Mouse (Mus musculus) kidney, adult 18-20 months (tissue): ENCODE results near the gene Hbq1a.
"Not testable (repeated sequence)": the region's sequence is repeated elsewhere in the genome, so short reads cannot be mapped to it uniquely, and the experiment has no call there.

Experiments used
- DNase-seq: peaks from one replicate; pipeline ENCODE4 v3.0.0; 2021

Hbq1a gene

DNA sequence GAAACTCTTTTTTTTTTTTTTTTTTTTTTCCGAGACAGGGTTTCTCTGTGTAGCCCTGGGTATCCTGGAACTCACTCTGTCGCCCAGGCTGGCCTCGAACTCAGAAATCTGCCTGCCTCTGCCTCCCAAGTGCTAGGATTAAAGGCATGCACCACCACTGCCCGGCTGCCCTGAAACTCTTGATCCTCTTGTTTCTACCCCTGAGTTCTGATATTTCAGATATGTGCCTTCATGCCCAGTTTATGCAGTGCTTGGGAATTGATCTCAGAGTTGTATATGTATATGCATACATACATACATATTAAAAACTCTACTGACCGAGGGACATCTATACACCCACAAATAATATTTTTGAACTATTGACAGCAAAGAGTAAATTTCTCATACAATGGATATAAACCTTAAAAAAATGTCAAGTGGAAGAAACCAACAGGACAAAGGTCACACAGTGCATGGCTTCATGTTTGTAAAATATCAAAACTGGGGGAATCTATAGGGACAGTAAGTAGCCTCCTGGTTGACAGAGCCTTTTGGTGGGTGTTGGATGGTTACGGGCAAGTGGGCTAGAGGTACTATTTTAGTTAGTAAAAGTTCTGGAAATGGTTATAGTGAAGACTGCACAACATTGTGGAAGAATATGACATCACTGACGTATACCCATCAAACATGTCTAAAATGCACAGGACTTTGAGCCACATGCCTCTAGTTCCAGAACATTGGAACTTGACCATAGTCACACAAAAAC is 14.7 kb upstream of the Hbq1a start:
- no peak for DNase-seq

DNA sequence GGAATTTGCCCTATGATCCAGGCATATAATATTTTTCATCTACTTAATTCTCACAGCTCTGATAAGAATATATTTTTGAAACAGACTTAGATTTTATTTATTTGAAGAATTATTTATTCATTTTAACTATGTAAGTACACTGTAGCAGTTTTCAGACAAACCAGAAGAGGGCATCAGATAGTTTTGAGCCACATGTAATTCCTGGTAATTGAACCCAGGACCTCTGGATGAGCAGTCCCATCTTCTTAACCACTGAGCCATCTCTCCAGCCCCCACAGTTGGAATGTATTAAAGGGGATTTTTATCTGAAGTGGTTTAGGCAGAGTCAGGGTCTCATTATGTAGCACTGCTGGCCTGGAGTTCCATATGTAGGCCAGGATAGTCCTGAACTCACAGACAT is 14.0 kb upstream of the Hbq1a start:
- not testable (repeated sequence) for DNase-seq

DNA sequence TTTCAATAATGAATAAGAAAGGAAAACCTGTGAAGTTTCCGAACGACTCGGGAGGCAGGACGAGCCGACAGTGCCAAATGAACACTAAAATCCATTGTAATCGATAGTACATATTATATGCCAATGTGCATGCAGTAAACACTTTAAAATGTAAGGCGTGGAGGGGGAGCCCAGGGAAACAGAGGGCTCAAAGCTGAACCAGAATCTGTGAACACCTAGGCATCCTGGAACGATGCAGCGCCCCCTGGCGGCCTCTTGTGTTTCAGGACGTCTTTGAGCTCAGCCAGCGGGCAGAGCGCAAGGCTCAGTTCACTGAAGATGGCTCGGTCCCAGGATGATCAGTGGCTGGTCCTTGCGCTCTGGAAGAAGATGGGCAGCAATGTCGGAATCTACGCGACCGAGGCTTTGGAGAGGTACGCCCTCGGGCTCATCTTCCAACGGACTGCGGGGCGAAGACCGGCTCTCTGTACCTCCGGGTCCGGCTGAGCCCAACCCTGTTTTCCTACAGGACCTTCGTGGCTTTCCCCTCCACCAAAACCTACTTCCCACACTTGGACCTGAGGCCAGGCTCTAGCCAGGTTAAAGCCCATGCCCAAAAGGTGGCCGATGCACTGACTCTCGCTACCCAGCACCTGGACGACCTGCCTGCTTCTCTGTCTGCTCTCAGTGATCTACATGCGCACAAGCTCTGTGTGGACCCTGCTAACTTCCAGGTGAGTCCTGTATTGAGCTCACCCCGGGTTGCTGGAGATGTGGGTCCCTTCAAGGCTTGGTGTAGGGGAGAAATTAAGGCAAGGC is 13.0 kb upstream of the Hbq1a start, which contains the start of gene Hbq1b:
TSS of gene Hbq1b (plus strand) at position 271 of the 798 bp plus-strand sequence.
- peak; percentile 87 for DNase-seq

DNA sequence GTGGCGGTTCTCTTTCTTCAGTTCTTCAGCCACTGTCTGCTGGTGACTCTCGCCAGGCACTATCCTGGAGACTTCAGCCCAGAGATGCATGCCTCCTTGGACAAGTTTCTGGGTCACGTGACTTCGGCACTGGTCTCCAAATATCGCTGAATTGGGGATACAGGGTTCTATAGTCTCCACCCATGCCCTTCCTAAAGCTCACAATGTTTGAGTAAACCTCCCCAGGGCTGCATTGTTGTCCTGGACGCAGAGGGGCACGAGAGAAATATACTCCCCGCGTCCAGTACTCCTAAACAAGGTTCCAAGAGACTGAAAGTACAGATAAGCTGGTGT is 12.4 kb upstream of the Hbq1a start:
- DNase-seq = no peak

DNA sequence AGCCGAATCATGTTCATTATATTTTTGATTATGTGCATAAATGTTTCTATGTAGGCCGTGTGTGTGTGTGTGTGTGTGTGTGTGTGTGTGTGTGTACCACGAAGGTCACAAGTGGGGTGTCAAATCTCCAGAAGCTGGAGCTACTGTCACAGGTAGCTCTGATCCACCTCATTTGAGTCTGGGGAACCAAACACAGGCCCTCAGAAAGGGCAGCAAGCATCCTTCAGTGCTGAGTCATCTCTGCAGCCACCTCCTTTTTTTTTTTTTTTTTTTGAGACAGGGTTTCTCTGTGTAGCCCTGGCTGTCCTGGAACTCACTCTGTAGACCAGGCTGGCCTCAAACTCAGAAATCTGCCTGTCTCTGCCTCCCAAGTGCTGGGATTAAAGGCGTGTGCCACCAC is 7.0 kb upstream of the Hbq1a start:
- not testable (repeated sequence) for DNase-seq

DNA sequence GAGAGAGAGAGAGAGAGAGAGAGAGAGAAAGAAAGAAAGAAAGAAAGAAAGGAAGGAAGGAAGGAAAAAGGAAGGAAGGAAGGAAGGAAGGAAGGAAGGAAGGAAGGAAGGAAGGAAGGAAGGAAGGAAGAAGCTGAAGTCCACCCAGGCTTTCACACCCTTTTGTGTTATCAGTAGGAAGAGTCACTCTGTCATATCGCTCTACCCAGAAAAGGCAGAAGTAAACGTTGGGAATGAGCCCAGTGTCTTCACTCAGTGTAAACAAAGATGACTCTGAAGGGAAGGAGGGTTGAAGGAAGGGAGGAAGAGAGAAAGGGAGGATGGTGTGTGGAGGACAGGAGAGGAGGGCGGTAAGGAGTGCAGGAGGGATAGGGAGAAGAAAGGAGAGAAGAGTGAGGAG is 6.4 kb upstream of the Hbq1a start:
- DNase-seq = not testable (repeated sequence)

DNA sequence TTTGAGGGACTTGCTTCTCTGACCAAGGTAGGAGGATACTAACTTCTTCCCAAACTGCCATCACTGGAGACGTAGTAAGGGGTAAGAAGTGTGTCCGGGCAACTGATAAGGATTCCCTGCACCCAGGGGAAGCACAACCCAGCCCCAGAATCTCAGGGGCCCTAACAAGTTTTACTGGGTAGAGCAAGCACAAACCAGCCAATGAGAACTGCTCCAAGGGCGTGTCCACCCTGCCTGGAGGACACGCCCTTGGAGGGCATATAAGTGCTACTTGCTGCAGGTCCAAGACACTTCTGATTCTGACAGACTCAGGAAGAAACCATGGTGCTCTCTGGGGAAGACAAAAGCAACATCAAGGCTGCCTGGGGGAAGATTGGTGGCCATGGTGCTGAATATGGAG is 3.7 kb upstream of the Hbq1a start, which contains the start of gene Hba-a2:
TSS of gene Hba-a2 (plus strand) at position 287 of the 400 bp plus-strand sequence.
- not testable (repeated sequence) for DNase-seq

DNA sequence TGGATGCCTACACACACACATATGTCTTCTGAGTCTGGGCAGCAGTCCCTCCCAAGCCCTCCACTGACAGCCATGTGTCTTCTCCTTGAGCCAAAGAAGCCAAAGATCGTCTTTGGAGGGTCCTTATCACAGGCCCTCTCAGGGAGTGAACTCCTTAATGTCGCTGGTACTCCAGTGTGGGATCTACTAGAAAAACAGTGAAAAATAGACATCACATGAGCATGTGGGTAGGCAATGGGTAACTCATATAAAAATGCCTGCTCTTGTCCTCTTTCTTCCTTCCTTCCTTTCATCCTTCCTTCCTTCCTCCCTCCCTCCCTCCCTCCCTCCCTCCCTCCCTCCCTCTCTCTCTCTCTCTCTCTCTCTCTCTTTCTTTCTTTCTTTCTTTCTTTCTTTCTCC is 2.5 kb upstream of the Hbq1a start:
- DNase-seq = not testable (repeated sequence)

DNA sequence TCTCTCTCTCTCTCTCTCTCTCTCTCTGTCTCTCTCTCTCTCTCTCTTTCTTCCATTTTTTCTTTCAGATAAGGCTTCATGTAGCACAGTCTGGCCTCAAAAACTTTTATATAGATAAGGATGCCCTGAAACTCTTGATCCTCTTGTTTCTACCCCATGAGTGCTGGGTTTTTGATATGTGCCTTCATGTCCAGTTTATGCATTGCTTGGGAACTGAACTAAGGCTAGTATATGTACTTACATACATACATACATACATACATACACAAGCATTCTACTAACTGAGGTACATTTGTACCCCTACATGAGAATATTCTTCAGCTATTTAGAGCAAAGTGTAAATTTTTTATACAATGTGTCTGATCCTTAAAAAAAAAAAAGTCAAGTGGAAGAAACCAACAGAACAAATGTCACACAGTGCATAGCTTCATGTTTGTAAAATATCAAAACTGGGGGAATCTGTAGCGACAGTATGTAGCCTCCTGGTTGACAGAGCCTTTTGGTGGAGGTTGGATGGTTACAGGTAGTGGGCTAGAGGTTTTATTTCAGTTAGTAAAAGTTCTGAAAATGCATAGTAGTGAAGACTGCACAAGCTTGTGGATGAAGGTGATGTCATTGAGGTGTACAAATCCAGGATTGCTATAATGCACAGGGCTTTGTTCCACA is 1.9 kb upstream of the Hbq1a start:
- no peak for DNase-seq

DNA sequence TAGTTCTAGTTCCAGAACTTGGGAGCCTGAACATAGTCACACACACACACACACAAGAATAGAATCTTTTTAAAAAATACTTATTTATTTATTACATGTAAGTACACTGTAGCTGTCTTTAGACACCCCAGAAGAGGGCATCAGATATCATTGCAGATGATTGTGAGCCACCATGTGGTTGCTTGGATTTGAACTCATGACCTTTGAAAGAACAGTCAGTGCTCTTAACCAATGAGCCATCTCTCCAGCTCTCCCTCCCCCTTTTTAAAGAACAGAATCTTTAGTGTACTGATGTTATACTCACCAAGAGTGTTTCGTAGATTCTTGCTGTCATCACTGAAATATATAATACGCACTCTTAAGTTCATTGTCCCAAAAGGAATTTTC is 1.3 kb upstream of the Hbq1a start:
- no peak for DNase-seq

DNA sequence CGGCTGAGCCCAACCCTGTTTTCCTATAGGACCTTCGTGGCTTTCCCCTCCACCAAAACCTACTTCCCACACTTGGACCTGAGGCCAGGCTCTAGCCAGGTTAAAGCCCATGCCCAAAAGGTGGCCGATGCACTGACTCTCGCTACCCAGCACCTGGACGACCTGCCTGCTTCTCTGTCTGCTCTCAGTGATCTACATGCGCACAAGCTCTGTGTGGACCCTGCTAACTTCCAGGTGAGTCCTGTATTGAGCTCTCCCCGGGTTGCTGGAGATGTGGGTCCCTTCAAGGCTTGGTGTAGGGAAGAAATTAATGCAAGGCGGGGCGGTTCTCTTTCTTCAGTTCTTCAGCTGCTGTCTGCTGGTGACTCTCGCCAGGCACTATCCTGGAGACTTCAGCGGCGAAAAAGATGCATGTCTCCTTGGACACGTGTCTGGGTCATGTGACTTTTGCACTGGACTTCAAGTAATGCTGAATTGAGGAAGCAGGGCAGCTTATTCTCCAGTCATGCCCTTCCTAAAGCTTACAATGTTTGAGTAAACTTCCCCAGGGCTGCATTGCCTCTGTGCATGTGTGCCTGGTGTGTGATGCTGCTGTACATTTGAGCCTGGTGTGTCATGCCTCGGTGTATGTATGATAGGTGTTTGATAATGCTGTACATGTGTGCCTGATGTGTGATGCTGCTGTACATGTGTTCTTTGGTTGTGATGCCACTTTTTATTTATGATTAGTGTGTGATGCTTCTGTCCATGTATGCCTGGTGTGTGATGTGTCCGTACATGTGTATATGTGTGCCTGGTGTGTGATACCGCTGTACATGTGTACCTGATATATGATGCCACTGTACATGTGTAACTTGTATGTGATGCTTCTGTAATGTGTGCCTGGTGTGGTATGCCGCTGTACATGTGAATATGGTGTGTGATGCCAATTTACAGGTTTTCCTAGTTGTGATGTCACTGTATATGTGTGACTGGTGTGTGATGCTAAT is 704 bp downstream of the Hbq1a start:
- DNase-seq = no peak

DNA sequence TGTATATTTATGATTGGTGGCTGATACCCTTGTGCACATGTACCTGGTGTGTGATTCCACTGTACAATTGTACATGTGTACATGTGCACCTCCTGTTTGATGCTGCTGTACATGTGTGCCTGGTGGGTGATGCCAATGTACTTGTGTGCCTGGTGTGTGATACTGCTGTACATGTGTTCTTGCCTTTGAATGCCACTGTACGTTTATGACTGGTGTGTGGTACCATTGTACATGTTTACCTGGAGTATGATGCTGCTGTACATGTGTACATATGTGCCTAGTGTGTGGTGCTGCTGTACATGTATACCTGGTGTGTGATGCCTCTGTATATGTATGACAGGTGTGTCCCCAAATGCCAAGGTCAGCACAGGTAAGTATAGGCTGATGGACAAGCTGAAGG is 1.6 kb downstream of the Hbq1a start:
- DNase-seq = no peak

DNA sequence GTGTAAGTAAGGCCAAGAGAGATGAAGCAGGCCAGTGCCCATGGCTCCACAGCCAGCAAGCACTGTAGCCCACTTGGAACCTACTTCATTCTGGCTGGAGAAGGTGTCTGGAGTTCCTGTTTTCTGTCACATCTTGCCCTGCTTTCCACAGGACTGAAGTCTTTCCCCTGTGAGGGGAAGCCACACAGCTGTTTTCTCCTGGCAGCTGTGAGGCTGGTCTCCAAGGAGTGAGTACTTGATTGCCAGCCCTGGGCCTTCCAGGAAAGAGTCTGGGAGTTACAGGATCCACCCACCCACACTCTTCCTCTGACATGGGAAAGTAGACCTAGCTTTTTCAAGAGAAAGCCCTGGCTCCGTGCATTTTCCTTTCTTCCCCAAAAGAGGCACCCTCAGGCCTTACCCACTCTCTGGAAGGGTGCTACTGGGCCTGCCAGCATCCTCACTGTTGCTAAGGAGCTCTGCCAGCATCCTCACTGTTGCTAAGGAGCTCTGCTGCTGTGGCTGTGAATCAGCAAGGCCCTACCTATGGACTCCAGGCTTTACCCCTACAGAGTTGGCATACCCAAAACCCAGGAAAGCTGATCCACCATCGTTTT is 3.1 kb downstream of the Hbq1a start:
- DNase-seq = no peak

DNA sequence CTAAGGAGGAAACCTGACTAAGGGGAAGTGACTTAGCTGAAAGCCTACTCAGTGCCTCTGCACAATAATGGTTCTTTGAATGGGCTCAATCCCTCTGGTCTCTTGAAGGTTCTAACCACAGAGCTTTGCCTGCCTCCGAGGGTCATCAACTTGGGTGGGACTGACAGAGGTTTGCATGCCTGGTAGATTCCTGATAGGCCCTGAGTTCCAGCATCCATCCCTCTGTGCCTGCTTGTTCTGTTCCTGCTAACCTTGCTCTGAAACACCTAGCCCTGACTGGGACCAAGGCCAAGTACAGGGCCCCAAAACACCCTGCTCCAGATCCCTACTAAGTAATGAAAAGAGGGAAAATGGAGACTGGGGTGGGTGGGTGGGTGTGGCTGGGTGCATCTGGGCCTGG is 3.6 kb downstream of the Hbq1a start:
- no peak for DNase-seq

DNA sequence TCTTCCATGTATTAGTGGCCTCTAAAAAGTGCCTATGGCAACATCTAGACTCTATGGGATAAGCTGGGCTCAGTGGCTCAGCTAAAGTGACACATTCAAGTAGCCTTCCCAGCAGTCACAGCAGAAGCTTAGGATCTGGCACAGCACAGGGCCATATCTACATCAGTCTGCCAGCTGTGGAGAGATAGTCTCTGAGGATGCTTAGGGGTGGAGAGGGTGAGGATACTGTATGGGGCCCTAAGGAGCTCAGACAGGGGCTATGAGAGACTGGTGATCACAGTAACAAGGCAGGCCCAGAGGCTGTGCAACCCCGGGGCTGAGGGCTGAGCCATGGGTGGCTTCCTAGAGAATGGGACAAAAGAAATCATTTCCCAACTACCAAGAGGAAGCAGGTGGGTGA is 7.1 kb downstream of the Hbq1a start:
- DNase-seq = no peak

DNA sequence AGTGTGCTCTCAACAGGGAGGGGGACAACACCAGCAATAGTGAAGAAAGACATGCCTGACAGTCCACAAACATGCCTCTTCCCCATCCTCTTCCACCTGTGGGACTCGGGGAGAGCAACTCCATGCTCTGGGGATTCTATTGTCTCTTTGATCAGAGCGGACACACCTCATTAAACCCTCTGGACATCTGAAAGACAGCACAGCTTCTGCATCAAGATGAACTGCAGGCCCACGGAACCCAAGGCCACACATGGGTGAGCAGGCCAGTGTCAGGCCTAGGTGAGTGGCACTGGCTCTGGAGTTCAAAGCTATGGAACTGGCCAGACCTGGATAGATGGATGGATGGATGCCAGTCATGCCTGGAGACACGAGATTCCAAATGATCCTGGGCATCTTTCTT is 9.6 kb downstream of the Hbq1a start:
- no peak for DNase-seq

DNA sequence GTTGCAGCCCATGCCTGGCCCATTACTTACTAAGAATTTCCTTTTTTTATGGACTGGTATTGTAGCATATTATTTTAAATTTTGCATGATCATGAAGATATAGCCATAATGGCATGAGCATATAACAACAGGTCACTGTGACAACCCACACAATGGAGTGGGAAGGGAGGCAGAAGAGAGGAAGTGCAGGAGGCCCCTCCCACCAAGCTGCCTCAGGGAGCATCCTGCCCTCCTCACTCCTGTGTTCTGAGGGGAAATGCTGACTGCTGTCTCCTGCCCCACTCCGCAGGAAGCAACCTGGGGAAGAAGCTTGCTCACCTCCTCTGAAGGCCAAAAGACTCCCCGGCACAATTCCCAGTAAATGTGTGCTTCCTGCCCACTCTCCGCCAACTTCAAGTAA is 10.1 kb downstream of the Hbq1a start:
- DNase-seq = no peak

DNA sequence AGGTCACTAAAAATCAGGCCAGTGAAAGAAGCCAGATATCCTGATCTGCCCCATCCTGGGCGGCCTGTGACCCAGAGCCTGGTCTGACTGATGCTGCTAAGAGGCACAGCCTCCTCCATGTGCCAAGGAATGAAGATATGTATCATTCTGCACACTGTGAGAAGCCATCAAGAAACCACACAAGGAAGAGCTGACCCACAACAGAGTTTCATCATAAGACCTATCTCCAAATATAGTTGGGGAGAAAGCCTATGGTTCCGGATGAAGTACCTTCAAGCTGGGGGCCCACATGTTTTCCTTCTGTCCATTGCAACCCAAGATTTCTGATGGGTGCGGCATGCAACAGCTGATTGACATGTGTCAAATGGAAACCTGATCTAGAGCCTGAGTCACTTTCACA is 16.1 kb downstream of the Hbq1a start:
- DNase-seq = no peak

DNA sequence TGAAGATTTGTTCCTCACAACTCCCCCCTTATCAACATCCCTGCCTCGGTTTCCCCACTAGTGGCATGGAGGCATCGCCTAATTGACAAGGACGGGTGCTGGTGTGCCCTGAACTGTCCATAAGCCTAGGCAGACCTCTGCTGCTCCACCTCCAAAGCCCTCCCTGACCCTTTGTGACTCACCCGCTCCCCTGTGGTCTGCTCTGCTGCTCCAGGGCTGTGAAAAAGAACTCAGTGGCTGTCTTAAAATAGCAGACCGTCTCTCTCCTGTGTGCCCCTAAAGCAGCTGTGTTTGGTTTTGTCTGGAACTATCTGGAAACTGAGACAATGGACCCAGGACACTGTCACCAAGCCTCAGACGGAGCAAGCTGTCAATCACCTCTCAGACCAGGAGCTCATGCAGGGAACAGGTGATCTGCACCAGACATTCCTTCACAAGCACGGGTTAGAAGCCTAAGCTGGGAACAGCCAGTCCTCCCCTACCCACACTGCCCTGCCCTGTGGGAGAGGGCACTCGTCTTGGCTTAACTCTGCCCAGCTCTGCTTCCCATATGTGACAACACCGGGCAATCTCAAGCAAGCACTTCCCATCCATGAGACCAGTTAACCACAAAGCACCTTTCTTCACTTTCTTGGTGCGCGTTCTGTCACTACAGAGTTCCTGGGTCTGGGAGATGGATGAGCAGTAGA is 20.8 kb downstream of the Hbq1a start:
- no peak for DNase-seq

DNA sequence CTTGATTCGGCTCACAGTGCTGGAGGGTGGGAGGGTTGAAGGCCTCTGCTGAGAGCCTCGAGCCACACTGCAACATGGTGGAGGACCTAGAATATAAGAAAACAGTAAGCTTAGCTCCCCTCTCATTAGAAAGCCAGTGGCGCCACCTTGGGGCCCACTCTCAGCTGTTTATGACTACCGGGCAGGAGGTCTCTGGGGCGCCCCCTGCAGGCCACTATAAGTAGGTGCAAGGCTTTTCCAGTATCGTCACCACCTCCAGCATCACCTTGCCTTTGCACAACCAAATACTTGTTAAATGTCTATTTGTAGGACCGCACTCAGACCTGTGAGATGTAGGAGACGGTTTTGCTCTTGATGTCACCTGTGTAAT is 21.3 kb downstream of the Hbq1a start:
- peak; percentile 54 for DNase-seq

DNA sequence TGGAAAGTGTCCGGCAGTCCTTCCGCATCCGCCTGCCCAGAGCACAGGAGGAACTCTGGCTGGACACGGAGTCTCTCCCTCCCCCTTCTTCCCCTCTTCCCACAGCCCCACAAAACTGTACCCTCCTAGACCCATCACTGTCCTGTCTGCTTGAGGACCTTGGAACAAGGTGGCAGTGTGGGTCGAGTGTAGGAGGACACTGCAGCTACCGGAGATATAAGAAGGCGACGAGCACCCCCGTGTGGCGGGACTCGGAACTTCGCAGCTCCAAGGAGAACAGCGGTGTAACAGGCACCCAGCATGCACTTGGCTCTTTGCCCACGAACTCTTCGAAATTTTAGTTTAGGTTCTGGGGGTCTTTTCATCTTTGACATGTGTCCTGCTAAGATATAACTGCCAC is 24.7 kb downstream of the Hbq1a start:
- DNase-seq = peak; percentile 90

DNA sequence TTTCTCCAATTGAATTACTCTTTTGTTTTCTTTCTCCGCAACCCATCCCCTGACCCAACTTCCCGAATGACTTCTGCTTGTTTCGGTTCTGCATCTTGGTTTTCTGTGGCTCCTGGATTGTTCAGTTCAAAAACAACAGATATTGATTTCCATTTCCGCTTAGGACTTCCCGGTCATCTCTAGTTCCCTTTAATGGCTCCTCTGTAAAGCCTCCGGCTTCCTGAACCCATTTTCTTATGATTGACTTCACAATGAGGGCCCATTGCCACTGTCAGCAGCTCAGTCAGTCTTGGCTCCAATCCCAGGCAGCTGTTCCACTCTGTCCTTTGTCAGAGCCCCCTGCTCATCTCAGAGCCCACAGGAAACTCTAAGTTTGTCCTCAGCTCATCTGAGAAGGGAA is 31.2 kb downstream of the Hbq1a start:
- DNase-seq = peak; percentile 32
